Mouse (Mus musculus) heart, embryonic 11.5 days (tissue): Measurements from ENCODE around the gene Syn2. TPM values are rescaled to one million over a fixed set of nuclear protein-coding genes. Genes with fewer than 3 reads are reported as not detected.

Experiments
- ATAC-seq: fragments of 200-750 bp; cut with Nextera tagmentation; replicated peaks from 2 replicates; pipeline ENCODE4 v1.8.0; 2017; ENCODE audit warnings: moderate library complexity; ENCODE audit not compliant: insufficient number of reproducible peaks, low FRiP score, low TSS enrichment
- H3K27ac ChIP-seq: fragments of 300-500 bp; sonication (generic); 2 replicates; pipeline ENCODE4 v1.5.1; 2014; ENCODE audit warnings: mild to moderate bottlenecking, low read depth, low read length
- H3K27me3 ChIP-seq: fragments of 300-500 bp; sonication (generic); 2 replicates; pipeline ENCODE4 v1.6.1; 2014; ENCODE audit warnings: mild to moderate bottlenecking, low read length, mixed read lengths; ENCODE audit not compliant: control insufficient read depth, insufficient read depth
- H3K36me3 ChIP-seq: fragments of 300-500 bp; sonication (generic); 2 replicates; pipeline ENCODE4 v1.6.1; 2014; ENCODE audit warnings: mild to moderate bottlenecking, low read length, moderate library complexity, mixed read lengths; ENCODE audit not compliant: control insufficient read depth, insufficient read depth
- H3K4me1 ChIP-seq: fragments of 300-500 bp; sonication (generic); 2 replicates; pipeline ENCODE4 v1.6.1; 2014; ENCODE audit warnings: low read length; ENCODE audit not compliant: control insufficient read depth, insufficient read depth
- H3K4me2 ChIP-seq: fragments of 300-500 bp; sonication (generic); 2 replicates; pipeline ENCODE4 v1.6.1; 2014; ENCODE audit warnings: mild to moderate bottlenecking, moderate library complexity
- H3K4me3 ChIP-seq: fragments of 300-500 bp; sonication (generic); 2 replicates; pipeline ENCODE4 v1.5.1; 2014; ENCODE audit warnings: low read depth, low read length
- H3K9ac ChIP-seq: fragments of 300-500 bp; sonication (generic); 2 replicates; pipeline ENCODE4 v1.6.1; 2014; ENCODE audit warnings: mild to moderate bottlenecking, low read depth, low read length, moderate library complexity
- H3K9me3 ChIP-seq: fragments of 300-500 bp; sonication (generic); replicated peaks from 2 replicates; pipeline ENCODE4 v1.6.1; 2016; ENCODE audit warnings: low read length; ENCODE audit not compliant: control insufficient read depth
- WGBS: fragments of 180-500 bp; shearing (Covaris S2); extraction: QIAGEN DNeasy Blood & Tissue Kit; methylation state at CpG from one replicate; pipeline ENCODE4 v1.1.7; 2014; ENCODE audit not compliant: insufficient replicate concordance; 5-methylcytosine and 5-hydroxymethylcytosine counted together
- polyA plus RNA-seq: library from polyadenylated mRNA; unstranded; fragments of >200 nt; fragmentation: Nextera tagmentation; extraction: Ambion mirVana; gene quantifications from 2 replicates; pipeline ENCODE4 v1.2.1, GENCODE M21; 2014

Gene Syn2
- polyA plus RNA-seq, 1 experiment from 2014 or later, result 0.99 TPM

DNA sequence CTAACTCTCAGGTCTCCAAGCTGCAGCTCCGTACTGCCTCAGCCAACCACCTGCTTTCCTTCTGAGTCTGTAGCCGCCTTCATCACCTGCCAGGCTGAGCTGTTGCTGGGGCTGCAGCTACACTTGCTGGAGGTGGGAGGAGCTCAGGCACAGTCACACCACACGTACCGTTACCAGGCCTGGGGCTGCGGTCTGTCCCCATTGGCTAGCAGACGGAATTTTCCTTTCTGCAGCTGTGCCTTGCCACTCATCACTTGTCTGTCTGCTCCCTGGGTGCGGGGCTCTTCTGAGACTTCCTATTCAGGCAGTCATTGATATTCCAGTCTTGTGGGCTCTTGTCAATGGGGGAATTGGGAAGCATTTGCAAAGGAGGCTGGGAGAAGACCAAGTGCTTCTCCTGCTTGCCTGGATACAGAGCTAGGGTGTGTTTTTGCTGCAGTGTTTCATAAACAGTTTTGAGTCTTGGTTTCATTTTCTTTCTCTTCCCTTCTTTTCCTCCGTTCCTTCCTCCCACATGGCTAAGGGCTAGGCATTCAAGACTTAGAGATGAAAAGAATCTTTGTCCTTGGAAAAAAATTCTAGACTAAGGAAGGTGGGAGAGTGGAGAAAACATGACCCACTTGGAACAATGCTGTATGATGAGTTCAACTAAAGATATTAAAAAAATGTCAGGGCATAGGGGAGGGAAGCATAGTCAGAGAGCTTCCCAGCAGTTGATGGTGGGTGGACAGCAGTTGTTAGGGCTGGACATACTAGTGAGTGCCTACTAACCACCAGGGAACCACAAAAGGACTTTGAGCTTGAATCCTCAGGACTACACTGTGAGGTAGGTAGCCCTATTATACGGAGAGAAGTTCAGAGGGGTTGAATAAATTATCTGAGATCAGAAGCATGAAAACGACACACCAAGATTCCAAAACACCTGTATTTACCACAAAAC, 11.2 kb upstream of the Syn2 start:
- WGBS, result 20% methylated on average over 10 of the region's 10 CpGs
- Histone ChIP-seq H3K27me3 (no peaks in the 10 kb centered on the region), H3K9ac (no peak overlapping the region), H3K36me3 (no peaks in the 10 kb centered on the region), H3K4me3 (no peak overlapping the region), H3K9me3 (no peaks in the 10 kb centered on the region), H3K4me1 (no peaks in the 10 kb centered on the region; the same call in 1 of the 2 replicates), H3K4me2 (peak overlapping the region; percentile 42), H3K27ac (no peak overlapping the region)
- no peak; the same call in 1 of the 2 replicates for ATAC-seq

DNA sequence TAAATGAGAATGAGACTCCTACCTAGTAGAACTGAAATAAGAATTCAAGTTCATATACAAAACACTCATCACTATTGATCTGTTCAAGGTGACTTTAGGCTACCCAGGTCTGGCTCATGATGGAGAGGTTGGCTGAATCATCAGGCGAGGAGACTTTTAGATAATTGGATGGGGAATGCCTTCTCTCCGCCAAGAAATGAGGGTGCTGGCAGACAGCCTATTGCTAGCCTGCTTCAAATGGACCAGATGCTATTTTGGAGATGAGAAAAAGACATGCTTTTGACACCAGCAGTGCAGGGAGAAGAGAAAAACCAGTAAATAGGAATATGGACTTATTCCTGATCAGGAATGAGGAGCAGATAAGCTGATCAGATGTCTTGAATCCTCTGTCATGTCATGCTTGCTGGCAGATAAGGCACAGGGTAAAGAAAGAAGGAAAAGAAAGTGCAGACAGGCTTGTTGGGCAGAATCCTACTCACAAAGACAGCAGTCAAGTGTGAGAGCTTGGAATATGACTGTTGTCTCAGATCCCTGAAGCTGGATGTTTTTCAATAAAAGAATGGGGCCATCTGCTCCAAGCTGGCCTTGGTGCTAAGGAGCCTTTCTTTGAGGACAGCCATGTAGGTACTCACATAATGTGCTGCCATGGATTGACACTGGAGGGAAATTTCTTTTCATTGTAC, 9.9 kb upstream of the Syn2 start:
- H3K27me3 ChIP-seq, result no peaks in the 10 kb centered on the region
- WGBS, result 59% methylated on average over 2 of the region's 2 CpGs
- no peaks in the 10 kb centered on the region; the same call in 1 of the 2 replicates for H3K4me1 ChIP-seq
- no peak overlapping the region for H3K4me2 ChIP-seq
- no peak overlapping the region for H3K9ac ChIP-seq
- no peaks in the 10 kb centered on the region for H3K36me3 ChIP-seq
- H3K9me3 ChIP-seq, result no peaks in the 10 kb centered on the region
- no peak for ATAC-seq
- no peak overlapping the region for H3K4me3 ChIP-seq
- no peak overlapping the region for H3K27ac ChIP-seq

DNA sequence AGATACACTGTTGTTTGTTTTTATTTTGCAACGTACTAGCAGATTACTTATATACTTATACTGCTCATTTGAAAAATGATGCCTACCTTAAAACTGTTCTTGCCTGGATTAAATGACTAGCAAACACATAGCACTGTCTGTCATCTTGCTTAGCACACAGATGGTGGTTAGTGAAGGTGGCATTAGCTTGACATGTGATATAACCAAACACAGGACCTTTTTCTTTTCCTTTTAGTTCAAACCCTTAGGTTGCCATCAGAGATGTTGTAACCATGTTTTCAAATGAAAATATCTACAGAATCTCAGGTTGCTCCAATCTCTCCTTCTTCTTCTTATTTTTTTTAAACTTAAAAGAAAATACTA, 9.4 kb upstream of the Syn2 start:
- WGBS, result 73% methylated on average over 1 of the region's 1 CpGs
- Histone ChIP-seq H3K4me3 (no peak overlapping the region), H3K4me1 (no peaks in the 10 kb centered on the region; the same call in 1 of the 2 replicates), H3K27ac (no peak overlapping the region), H3K9me3 (no peaks in the 10 kb centered on the region), H3K9ac (no peak overlapping the region), H3K4me2 (no peak overlapping the region), H3K36me3 (no peaks in the 10 kb centered on the region), H3K27me3 (no peaks in the 10 kb centered on the region)
- no peak for ATAC-seq

DNA sequence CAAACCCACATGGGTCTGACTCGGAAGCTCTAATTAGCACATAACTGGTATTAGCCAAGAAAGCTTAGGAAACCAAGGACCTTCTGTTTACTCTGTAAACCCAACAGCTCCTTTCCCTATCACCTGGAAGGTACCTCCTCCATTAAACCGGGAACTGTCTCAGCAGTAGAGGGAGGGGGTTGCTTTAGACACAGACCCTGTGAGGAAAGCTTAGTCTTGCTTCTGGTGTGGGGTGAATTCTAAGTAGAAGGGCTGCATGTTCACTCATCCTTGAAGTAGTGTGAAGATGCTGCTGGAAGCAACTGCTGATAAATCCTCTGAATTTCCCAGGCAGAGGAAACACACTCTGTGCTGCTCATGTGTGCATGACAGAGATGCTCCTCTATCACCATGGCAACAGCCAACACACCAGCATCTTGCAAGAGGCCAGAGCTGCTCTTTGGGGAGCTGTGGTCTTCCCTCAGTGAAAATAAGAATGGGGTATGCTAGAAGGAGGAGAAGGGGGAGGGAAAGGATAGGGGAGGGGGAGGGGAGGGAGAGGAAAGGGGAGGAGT, 8.4 kb upstream of the Syn2 start:
- Histone ChIP-seq H3K4me1 (no peaks in the 10 kb centered on the region; the same call in 1 of the 2 replicates), H3K27me3 (no peaks in the 10 kb centered on the region), H3K27ac (no peak overlapping the region), H3K36me3 (no peaks in the 10 kb centered on the region), H3K4me3 (no peak overlapping the region), H3K9ac (no peak overlapping the region), H3K4me2 (no peak overlapping the region), H3K9me3 (no peaks in the 10 kb centered on the region)
- no peak for ATAC-seq
- WGBS, result 52% methylated on average over 2 of the region's 2 CpGs

DNA sequence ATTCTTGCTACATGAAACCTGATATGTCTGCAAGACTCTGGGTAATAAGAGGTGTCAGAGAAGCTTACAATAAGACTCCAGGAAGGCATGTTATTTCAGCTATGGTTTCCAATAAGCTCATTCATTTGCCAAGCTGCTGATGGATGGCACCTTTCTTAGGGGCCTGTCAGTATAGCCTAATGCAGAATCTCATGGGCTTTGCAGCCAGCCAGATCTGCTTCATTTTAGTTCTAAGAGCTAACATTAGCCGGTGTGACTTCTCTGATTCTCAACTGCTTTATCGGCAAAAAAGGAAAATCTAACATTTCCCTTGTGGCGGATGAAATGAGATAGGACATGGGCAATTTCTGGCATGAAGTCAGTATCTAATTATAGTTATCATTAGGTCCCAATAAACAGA, 7.9 kb upstream of the Syn2 start:
- Histone ChIP-seq H3K27ac (no peak overlapping the region), H3K4me1 (no peaks in the 10 kb centered on the region; the same call in 1 of the 2 replicates), H3K9ac (no peak overlapping the region), H3K27me3 (no peaks in the 10 kb centered on the region), H3K4me3 (no peak overlapping the region), H3K36me3 (no peaks in the 10 kb centered on the region), H3K9me3 (no peaks in the 10 kb centered on the region), H3K4me2 (no peak overlapping the region)
- 71% methylated on average over 3 of the region's 3 CpGs for WGBS
- no peak for ATAC-seq

DNA sequence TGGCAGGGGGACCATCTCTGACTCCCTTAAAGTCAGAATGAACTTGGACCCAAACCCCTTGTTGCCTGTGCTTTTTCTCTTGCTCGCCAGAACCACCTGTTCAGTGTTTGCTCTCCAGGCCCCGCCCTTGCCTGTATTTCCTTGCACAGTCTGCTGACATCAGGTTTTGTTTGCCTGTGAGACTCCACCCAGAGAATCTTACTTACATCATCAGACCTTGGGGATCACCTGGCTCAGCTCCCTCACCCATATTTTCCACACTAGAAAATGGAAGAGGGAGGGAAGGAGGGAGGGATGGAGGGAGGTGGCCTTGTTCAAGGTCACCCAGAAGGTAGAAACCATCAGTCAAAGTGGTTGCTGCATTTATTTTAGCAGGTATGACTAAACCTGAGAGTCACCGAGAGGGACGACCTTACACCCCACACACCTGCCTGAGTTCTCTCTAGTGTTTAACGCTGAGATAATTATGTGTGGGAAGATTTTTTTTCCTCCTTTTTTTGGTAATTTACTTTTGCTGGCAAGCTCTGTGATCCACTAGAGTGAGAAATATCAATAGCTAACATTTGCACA, 7.4 kb upstream of the Syn2 start:
- whole genome bisulfite sequencing, result 81% methylated on average over 5 of the region's 5 CpGs
- Histone ChIP-seq H3K4me1 (no peaks in the 10 kb centered on the region; the same call in 1 of the 2 replicates), H3K9me3 (no peaks in the 10 kb centered on the region), H3K27me3 (no peaks in the 10 kb centered on the region), H3K27ac (no peak overlapping the region), H3K4me2 (no peak overlapping the region), H3K36me3 (no peaks in the 10 kb centered on the region), H3K4me3 (no peak overlapping the region), H3K9ac (no peak overlapping the region)
- ATAC-seq, result no peak

DNA sequence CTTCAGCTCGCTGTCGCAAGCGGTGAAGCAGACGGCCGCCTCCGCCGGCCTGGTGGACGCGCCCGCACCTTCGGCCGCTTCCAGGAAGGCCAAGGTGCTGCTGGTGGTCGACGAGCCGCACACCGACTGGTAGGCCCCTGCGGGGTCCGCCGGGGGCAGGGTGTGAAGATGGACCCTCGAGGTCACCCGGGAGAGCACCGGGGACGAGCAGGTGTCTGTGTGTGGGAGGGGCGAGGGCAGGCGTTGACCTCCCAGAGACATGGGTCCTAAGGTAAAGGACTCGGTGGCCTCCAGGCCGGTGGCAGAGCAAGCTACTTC, 589 bp downstream of the Syn2 start:
- H3K9me3 ChIP-seq, result no peaks in the 10 kb centered on the region
- WGBS, result 3% methylated on average over 27 of the region's 27 CpGs
- peak overlapping the region; percentile 66; the same call in 1 of the 2 replicates for H3K9ac ChIP-seq
- 0 out of 2 replicates have a peak, but pooled peaks have one; percentile 26 for ATAC-seq
- H3K27ac ChIP-seq, result no peak overlapping the region
- H3K36me3 ChIP-seq, result no peaks in the 10 kb centered on the region
- peak overlapping the region; percentile 94 for H3K4me2 ChIP-seq
- peaks cover 32% of the 10 kb centered on the region for H3K27me3 ChIP-seq
- H3K4me3 ChIP-seq, result peak overlapping the region; percentile 67
- H3K4me1 ChIP-seq, result peaks cover 7% of the 10 kb centered on the region; the same call in 1 of the 2 replicates

DNA sequence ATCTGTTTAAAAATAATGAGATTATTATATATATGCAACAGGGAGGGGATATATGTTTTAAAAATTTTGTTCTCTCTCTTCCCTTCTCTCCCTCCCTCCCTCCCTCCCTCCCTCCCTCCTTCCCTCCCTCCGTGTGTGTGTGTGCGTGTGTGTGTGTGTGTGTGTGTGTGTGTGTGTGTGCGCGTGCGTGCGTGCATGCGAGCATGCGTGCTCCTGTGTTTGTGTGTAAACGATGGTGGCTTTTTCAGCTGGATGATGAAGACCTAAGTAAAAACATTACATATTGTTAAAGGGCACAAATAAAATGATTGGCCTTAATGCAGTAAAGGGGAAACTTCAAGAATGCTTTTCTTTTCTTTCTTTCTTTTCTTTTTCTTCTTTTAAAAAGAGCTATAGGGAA, 1.5 kb downstream of the Syn2 start:
- 88% methylated on average over 8 of the region's 9 CpGs for WGBS
- Histone ChIP-seq H3K4me3 (no peak overlapping the region), H3K27me3 (peaks cover 32% of the 10 kb centered on the region), H3K9ac (no peak overlapping the region), H3K9me3 (no peaks in the 10 kb centered on the region), H3K27ac (no peak overlapping the region), H3K36me3 (no peaks in the 10 kb centered on the region), H3K4me1 (peaks cover 7% of the 10 kb centered on the region; the same call in 1 of the 2 replicates), H3K4me2 (no peak overlapping the region)
- no peak for ATAC-seq
